Mouse (Mus musculus): ENCODE data around the gene Usp30. TPM values are rescaled to one million over a fixed set of nuclear protein-coding genes. Genes with fewer than 3 reads are reported as not detected.
A peak's percentile ranks its signal among the peaks of the same experiment; 100 is the strongest.

Usp30 gene
- polyA plus RNA-seq, 1 experiment = 36.6 TPM

DNA sequence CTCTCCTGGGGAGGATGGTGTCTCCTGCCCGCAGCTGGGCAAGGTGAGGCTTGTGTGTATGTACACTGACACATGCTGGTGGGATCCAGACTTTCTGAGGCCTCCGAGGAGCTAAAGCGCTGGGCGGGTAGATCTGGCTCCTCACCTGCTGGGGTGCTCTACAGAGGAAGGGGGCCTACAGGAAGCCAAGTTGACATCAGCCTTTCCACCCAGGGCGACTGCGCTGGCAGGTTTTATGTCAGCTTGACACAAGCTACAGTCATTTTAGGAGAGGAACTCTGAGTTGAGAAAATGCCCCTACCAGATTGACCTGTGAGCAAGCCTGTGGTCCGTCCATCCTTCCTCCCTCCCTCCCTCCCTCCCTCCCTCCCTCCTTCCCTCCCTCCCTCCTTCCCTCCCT, 3.6 kb upstream of the Usp30 start:
- Histone ChIP-seq H3K27ac (ENCODE audit: insufficient read depth, low read length) (no peak overlapping the region), H3K4me1 (ENCODE audit: control insufficient read depth, insufficient read depth, low read length) (no peaks in the 10 kb centered on the region), H3K4me3 (ENCODE audit: insufficient read depth, low read length) (no peak overlapping the region)
- TF ChIP-seq CTCF (IDR thresholded peaks at IDR 0.05; ENCODE audit: extremely low read depth, insufficient read depth, low read length) (no peak), POLR2A (IDR thresholded peaks at IDR 0.05; ENCODE audit: extremely low read depth, insufficient read depth, low read length) (no peak)

DNA sequence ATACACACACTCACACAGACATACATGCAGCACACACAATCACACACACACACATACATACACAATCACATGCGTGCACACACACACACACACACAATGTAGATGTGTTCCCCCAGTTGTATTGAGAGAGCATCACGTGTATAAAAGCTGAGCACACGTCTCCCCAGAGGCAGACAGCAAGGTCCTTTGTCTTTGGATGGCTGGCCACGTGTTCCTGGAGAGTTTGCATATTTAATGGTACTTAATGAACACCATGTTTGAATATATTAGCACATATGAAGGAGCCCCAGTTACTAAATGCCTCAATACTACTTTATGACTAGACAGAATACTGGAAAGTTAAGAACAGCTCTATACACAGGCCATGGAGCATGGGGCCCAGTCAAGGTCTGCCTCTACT, 1.3 kb upstream of the Usp30 start:
- no peak overlapping the region for H3K27ac ChIP-seq (ENCODE audit: insufficient read depth, low read length)
- H3K4me1 ChIP-seq (ENCODE audit: control insufficient read depth, insufficient read depth, low read length) = no peaks in the 10 kb centered on the region
- no peak overlapping the region for H3K4me3 ChIP-seq (ENCODE audit: insufficient read depth, low read length)
- no peak for TF ChIP-seq CTCF (IDR thresholded peaks at IDR 0.05; ENCODE audit: extremely low read depth, insufficient read depth, low read length)
- no peak for TF ChIP-seq POLR2A (IDR thresholded peaks at IDR 0.05; ENCODE audit: extremely low read depth, insufficient read depth, low read length)

DNA sequence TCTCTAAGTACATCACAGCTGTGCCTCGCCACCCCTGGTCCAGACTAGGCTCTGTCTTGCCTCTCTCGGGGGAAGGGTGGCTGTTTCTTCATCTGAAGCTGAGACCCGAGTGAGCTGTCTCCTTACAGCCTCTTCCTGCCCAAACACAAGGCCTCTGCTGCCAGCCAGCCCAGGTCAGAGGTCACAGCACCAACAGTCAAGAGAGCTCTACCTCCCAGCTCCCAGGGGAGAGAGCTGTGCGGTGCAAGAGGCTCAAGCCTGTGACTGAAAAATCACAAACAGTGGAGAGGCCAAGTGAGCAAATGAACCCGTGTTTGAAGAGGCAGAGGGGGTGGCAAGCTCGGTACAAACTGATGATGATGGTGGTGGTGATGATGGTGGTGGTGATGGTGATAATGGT, 1.3 kb downstream of the Usp30 start:
- TF ChIP-seq CTCF (IDR thresholded peaks at IDR 0.05; ENCODE audit: extremely low read depth, insufficient read depth, low read length) (no peak), POLR2A (IDR thresholded peaks at IDR 0.05; ENCODE audit: extremely low read depth, insufficient read depth, low read length) (no peak)
- Histone ChIP-seq H3K4me1 (ENCODE audit: control insufficient read depth, insufficient read depth, low read length) (no peaks in the 10 kb centered on the region), H3K27ac (ENCODE audit: insufficient read depth, low read length) (no peak overlapping the region), H3K4me3 (ENCODE audit: insufficient read depth, low read length) (no peak overlapping the region)

DNA sequence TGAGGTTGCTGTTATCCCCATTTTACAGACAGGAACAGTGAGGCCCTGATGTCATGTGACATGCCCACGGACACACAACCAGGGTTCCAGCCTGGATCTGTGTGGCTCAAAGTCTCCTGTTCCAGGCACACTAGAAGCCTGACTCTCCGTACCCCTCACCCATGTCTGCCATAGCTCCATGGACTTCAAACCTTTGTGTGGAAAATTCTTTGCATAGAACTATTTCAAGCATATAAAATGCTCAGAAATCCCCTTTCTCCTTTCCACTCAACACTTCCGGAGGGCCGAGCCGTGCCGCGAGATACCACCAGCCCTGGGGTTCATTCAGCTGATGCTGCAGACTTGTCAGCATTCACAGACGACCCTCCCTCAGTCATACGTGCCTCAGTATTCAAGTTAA, 2.3 kb downstream of the Usp30 start:
- no peak overlapping the region for H3K4me3 ChIP-seq (ENCODE audit: insufficient read depth, low read length)
- no peaks in the 10 kb centered on the region for H3K4me1 ChIP-seq (ENCODE audit: control insufficient read depth, insufficient read depth, low read length)
- no peak overlapping the region for H3K27ac ChIP-seq (ENCODE audit: insufficient read depth, low read length)
- TF ChIP-seq CTCF (IDR thresholded peaks at IDR 0.05; ENCODE audit: extremely low read depth, insufficient read depth, low read length) (no peak), POLR2A (IDR thresholded peaks at IDR 0.05; ENCODE audit: extremely low read depth, insufficient read depth, low read length) (no peak)

DNA sequence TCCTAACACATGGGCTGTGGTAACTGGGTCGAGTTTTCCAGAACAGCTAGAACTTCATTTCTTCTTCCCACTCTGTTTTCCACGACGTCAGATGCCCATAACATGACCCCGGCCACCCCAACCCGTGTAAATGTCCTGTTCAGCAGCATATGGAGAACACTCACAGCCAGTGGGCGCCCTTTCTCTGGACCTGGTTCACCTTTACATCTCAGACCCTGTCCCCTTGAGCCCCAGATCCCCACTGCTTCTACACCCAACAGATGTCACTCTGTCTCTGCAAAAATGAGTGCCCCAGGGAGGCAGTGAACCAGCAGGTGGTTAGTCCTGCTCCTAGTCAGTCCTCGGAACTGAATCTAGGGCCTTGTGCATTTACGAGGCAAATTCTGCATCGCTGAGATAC, 2.7 kb downstream of the Usp30 start:
- Histone ChIP-seq H3K4me1 (ENCODE audit: control insufficient read depth, insufficient read depth, low read length) (no peaks in the 10 kb centered on the region), H3K27ac (ENCODE audit: insufficient read depth, low read length) (no peak overlapping the region), H3K4me3 (ENCODE audit: insufficient read depth, low read length) (no peak overlapping the region)
- TF ChIP-seq CTCF (IDR thresholded peaks at IDR 0.05; ENCODE audit: extremely low read depth, insufficient read depth, low read length) (no peak), POLR2A (IDR thresholded peaks at IDR 0.05; ENCODE audit: extremely low read depth, insufficient read depth, low read length) (no peak)

DNA sequence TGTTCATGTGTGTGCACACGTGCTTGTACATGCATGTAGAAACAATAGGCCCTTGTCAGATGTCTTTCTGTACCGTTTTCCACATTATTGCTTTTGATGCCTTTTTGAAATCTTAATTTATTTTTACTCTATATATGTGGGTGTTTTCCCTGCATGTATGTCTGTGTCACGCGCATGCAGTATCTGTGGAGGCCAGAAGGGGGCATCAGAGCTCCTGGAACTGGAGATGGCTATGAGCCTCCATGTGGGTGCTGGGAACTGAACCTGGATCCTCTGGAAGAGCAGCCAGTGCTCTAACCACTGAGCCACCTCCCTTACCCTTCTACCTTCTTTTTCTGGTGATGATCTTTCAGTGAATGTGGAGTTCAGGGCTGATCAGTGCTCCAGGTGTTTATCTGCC, 5.6 kb downstream of the Usp30 start:
- no peak for TF ChIP-seq POLR2A (IDR thresholded peaks at IDR 0.05; ENCODE audit: extremely low read depth, insufficient read depth, low read length)
- 0 out of 2 replicates have a peak, but pooled peaks have one; percentile 11 for TF ChIP-seq CTCF (IDR thresholded peaks at IDR 0.05; ENCODE audit: extremely low read depth, insufficient read depth, low read length)
- H3K4me3 ChIP-seq (ENCODE audit: insufficient read depth, low read length) = no peak overlapping the region
- no peak overlapping the region for H3K27ac ChIP-seq (ENCODE audit: insufficient read depth, low read length)
- H3K4me1 ChIP-seq (ENCODE audit: control insufficient read depth, insufficient read depth, low read length) = no peaks in the 10 kb centered on the region

DNA sequence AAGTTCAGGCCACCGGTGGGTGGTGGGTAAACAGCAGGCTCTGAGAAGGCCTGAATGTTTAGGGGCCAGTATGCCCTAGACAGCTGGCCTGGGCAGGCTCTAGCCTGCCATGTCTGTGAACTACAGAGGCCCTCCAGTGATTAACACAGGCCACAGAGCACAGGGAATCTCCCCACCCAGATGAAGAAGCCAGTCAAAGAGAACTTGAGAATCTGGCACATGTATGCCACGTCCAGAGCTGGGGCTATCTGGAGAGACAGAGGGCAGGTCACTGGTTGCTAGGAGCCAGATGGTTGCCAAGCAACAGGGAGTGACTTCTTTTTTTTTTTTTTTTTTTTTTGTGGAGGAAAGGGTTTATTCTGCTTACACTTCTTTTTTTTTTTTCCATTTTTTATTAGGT, 7.0 kb downstream of the Usp30 start:
- H3K27ac ChIP-seq (ENCODE audit: insufficient read depth, low read length) = no peak overlapping the region
- no peak for TF ChIP-seq CTCF (IDR thresholded peaks at IDR 0.05; ENCODE audit: extremely low read depth, insufficient read depth, low read length)
- no peak for TF ChIP-seq POLR2A (IDR thresholded peaks at IDR 0.05; ENCODE audit: extremely low read depth, insufficient read depth, low read length)

DNA sequence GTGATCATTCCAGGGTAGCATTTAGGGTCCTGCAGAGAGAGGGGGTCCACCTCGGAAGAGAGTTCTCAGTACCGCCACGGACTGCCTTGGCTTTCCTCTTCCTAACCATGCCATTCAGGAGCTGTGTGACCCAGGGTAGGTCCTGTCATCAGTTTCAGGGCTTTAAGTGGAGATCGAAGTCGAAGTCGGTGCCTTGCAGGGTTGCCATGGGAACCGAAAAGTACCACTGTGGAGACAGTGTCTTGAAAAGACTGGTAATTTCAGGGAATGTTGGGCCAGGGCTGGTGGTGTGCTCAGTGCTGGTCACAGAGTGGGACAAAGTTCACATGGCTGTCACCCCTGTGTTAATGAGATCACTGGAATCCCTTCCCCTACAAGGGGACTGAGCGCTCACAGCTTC, 11.7 kb downstream of the Usp30 start:
- Histone ChIP-seq H3K27ac (ENCODE audit: insufficient read depth, low read length) (no peak overlapping the region), H3K4me1 (ENCODE audit: control insufficient read depth, insufficient read depth, low read length) (peaks cover 2% of the 10 kb centered on the region; the same call in 1 of the 2 replicates), H3K4me3 (ENCODE audit: insufficient read depth, low read length) (no peak overlapping the region)
- no peak for TF ChIP-seq POLR2A (IDR thresholded peaks at IDR 0.05; ENCODE audit: extremely low read depth, insufficient read depth, low read length)
- no peak for TF ChIP-seq CTCF (IDR thresholded peaks at IDR 0.05; ENCODE audit: extremely low read depth, insufficient read depth, low read length)

More for the DNA sequence above, 7.0 kb downstream of the Usp30 start:
- peaks cover 2% of the 10 kb centered on the region; the same call in 1 of the 2 replicates for H3K4me1 ChIP-seq (ENCODE audit: control insufficient read depth, insufficient read depth, low read length)
- H3K4me3 ChIP-seq (ENCODE audit: insufficient read depth, low read length) = no peak overlapping the region

DNA sequence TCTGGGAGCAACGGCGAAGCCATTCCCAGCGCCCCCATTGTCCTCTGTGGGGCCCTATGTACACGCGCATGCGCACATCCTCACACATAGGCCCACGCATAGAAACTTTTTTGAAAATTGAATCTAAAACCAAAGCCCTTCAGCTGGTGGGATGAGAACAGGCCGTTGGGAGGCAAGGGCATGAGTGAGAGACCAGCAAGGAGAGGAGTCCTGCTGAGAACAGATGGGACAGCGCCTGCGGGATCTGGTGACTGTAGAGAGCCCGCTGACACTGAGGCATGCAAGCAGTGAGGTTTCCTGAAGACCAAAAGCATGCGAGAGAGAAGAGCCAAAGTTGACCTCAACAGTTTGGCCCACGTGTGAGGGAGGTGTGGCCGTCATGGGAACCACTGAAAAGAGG, 20.2 kb downstream of the Usp30 start:
- no peak overlapping the region for H3K4me3 ChIP-seq (ENCODE audit: insufficient read depth, low read length)
- peaks cover 5% of the 10 kb centered on the region for H3K4me1 ChIP-seq (ENCODE audit: control insufficient read depth, insufficient read depth, low read length)
- no peak overlapping the region for H3K27ac ChIP-seq (ENCODE audit: insufficient read depth, low read length)
- no peak for TF ChIP-seq CTCF (IDR thresholded peaks at IDR 0.05; ENCODE audit: extremely low read depth, insufficient read depth, low read length)
- no peak for TF ChIP-seq POLR2A (IDR thresholded peaks at IDR 0.05; ENCODE audit: extremely low read depth, insufficient read depth, low read length)

DNA sequence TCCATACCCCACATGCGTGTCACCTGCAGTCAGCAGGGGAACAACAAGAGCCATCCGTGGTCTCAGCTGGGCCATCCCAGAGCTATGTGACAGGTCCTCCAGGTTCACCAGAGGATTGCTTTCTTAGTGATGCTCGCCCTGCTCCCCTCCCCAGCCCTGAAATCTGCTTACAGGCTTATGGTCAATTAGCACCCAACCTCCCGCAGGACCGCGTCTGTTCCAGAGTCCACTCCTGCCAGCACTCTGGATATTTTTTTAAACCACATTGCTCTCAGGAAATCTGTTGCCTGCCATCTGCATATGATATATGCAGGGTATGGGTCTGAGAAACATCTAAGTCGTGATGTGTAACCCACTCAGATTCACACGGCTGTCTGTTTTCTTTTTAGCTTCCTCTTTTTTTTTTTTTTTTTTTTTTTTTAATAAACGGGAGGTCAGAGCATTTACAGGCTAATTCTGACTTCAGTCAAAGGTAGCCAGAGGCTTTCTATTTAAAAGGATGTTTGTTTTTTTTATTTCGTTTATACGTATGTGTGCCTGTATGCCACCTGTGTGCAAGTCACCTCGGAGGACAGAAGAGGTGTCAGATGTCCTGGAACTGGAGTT, 22.7 kb downstream of the Usp30 start:
- peak overlapping the region; percentile 6 for H3K27ac ChIP-seq (ENCODE audit: insufficient read depth, low read length)
- peaks cover 5% of the 10 kb centered on the region for H3K4me1 ChIP-seq (ENCODE audit: control insufficient read depth, insufficient read depth, low read length)

More for the DNA sequence above, 22.7 kb downstream of the Usp30 start:
- no peak overlapping the region for H3K4me3 ChIP-seq (ENCODE audit: insufficient read depth, low read length)
- TF ChIP-seq CTCF (IDR thresholded peaks at IDR 0.05; ENCODE audit: extremely low read depth, insufficient read depth, low read length) = no peak
- no peak for TF ChIP-seq POLR2A (IDR thresholded peaks at IDR 0.05; ENCODE audit: extremely low read depth, insufficient read depth, low read length)
